Mouse (Mus musculus): ENCODE measurements around the gene Ndufs2. TPM values are rescaled to one million over a fixed set of nuclear protein-coding genes. Genes with fewer than 3 reads are reported as not detected.
"Not testable (repeated sequence)": the region's sequence is repeated elsewhere in the genome, so short reads cannot be mapped to it uniquely, and the experiment has no call there.

Gene Ndufs2
- polyA plus RNA-seq, 1 experiment, result 145 TPM

DNA sequence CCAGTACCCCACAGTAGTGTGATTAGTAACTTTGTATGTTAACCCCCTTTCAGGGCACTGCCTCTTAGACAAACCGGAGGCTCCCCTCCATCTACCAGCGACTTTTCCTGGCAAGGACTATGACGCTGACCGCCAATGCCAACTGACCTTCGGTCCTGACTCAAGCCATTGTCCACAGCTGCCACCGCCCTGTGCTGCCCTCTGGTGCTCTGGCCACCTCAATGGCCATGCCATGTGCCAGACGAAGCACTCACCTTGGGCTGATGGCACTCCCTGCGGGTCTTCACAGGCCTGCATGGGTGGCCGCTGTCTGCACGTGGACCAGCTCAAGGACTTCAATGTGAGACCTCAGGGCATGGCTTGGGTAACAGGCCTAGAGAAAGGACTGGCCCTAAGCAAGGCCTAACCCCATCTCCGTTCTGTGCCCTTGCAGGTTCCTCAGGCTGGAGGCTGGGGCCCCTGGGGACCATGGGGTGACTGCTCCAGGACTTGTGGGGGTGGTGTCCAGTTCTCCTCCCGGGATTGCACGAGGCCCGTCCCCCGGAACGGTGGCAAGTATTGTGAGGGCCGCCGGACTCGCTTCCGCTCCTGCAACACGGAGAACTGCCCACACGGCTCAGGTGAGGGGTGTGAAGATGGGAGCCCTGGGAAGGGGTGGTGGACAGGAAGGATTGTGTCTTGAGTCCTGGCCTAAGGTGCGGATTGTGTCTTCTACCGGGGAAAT lies 5.1 kb upstream of the Ndufs2 start:
- DNase-seq (ENCODE audit: low read depth), result no peak

DNA sequence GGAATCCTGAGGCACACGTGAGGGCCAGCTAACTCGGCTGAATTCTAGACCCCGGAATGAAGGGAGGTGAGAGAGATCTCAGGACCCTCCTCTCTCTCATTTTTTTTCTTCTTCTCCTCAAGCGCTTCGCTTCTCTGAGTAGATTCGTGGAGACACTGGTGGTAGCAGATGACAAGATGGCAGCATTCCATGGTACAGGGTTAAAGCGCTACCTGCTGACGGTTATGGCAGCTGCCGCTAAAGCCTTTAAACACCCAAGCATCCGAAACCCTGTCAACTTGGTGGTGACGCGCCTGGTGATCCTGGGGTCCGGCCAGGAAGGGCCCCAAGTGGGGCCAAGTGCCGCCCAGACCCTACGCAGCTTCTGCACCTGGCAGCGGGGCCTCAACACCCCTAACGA lies 1.2 kb upstream of the Ndufs2 start:
- no peak for DNase-seq (ENCODE audit: low read depth)

DNA sequence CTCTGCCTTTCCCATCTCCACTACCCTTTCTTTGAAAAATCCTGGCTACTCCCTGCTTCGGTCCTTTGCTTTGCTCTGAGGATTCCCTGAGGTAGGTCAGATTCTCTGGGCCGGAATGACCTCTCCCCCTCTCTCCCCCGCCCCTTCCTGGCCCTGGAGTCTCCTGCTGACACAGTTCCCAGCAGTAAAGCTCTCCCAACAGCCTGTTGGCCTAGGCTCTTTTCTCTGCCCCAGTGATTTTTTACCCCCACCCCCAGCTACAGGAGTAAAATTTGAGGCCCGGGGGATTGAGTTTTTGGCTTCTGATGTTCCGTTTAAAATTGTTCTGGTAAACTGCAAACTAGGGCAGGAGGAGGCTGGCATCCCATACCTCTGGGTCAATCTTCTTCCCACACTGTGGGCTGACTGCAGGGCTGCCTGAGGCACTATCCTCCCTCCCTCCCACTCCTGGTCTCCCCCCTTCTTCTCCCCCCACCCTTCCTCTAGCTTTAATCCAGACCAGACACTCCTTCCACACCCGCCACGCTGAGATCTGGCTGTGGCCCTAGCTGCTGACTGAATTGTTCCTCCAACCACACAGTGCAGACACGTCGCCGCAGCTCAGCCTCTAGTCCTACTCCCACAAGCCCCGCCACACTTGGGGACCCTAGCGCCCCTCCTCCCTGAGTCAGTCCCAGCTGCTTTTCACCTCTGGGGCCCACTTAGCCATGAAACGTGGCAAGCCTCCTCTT lies 571 bp upstream of the Ndufs2 start:
- no peak for DNase-seq (ENCODE audit: low read depth)

DNA sequence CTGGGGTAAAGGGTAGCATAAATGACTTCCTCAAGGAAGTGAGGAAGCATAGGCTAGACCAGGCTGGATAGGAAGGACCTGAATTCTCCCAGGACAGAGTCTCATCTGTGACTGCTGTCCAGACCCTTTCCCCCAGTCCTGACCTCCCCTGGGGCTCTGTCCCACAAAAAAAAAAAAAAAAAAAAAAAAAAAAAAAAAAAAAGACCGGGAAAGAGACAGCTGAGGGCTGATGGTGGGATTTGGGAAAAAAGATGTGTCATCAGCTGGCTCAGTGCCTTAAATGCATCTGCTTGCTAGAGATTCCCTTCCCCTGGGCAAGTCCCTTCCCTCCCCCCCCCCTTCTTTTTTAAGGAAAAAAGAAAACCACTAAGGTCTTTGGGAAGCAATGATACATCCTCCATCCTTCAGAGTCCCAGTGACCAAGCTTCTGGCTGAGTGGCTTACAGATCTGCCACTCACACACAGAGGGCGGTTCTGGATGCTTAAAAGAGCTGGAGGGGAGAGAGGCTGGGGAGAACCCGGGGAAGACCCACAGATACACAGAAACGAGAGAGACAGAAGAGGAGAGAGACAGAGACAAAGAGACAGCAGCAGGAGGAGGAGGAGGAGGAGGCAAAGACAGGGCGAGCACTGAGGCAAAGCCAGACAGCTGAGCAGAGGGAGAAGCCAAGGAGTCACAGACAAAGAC lies 1.1 kb downstream of the Ndufs2 start, which contains the start of gene Adamts4:
Gene Adamts4, plus strand, starts transcription at position 509 of the 688 bp plus-strand sequence.
- no peak for DNase-seq (ENCODE audit: low read depth)

DNA sequence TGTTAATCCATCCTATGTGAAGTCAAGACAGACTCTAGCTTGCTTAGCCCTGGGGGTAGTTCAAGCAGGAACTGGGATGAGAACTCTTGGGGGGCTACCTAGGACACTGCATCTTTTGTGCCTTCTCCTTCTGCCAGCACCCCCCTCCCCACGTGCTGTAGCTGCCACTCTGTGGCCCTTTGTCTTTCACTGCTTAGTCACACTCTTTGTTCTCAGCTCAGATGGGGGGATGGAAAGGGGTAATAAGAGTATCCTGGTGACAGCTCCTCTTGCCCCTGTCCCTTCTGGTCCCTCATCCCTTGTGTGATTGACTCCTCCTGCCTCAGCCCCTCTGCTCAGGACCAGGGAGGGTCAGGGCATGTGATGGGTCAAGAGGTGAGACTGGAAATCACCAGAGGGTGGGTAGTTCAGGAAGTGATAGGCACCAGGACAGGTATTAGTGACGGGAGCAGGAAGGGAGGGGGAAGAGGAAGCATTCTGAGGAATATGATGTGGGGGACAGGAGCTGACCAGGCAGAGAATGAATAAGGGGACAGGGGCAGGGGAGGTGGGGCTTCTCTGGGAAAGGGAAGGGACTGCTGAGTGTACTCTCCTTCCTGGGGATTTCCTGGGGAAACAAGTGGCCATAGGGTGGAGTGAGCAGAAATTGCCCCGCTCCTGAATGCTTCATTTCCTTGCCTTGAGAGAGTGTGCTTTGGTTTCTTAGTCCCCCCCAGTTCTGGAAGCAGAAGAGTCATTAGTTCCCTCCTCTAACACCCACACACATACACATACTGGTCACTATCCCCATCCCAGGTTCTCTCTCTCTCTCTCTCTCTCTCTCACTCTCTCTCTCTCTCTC lies 2.6 kb downstream of the Ndufs2 start:
- DNase-seq (ENCODE audit: low read depth), result no peak

DNA sequence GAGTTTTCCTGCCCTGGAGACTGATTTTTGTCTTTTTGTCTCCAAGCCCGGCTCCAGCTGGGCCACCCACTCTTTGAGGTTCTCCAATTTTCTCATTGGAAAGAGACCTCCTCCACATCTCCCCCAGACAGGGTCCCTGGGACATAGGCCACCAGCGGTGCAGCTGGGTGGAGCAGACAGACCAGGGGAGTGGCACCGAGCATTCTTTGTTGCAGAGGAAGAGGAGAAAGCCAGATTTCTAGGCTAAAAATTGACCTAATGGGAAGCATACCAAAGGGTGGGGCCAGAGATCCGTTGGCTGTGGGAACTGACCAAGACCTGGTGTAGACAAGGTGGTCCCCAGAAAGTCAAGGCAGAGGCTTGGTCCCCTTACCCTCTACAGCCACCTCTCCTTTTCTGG lies 3.3 kb downstream of the Ndufs2 start:
- DNase-seq (ENCODE audit: low read depth), result no peak

DNA sequence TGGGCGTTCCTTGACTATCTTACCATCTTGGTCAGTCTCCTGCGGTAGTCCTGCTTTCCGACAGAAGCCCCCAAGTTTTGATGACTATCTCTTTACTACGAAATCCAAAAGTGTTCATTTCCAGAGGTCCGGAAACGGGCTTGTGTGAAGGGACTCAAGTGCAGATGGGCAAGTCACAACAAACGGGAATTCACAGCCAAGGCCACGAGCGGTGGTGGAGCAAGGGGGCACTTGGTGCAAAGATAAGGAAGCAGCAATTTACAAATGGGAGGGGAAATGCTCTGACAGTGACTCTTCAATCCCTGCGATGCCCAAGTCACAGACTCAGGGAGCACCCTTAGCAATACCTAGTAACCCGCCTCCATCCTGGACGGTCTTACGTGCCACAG lies 3.7 kb downstream of the Ndufs2 start:
- DNase-seq (ENCODE audit: low read depth), result no peak

DNA sequence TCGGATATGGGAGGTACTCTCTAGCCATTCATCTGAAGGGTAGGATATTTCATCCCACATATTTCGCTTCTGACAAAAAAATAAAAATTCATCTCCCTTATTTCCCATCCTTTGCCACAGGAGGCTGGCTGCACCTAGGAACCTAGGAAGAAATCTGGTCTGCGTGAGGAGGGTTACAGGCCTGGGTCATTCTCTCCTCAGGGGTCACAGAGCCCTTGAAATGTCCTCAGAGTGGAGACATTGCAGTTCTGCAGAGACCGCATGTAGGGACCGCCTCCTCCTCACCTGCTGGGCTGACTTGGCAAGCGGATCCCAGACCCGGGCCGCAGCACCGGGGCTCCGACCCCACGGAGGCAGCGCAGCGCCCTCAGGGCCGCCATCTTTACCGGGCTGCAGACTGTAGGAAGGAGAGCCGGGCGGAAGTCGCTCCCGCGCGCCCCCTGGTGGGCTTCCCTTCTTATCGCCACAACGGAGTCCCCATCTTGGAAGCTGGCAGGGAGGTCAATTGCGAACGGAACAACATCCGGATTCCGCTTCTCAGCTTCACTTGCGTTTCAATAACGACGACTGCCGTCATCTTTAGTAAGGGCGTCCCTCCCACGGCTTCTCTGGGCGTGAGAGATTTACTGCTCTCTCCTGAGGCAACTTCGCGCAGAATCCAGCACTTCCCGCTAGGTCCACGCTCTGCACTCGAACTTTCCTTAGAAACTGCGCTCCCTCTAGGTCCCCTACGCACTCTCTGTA lies 4.3 kb downstream of the Ndufs2 start:
- peak; percentile 94 for DNase-seq (ENCODE audit: low read depth)

DNA sequence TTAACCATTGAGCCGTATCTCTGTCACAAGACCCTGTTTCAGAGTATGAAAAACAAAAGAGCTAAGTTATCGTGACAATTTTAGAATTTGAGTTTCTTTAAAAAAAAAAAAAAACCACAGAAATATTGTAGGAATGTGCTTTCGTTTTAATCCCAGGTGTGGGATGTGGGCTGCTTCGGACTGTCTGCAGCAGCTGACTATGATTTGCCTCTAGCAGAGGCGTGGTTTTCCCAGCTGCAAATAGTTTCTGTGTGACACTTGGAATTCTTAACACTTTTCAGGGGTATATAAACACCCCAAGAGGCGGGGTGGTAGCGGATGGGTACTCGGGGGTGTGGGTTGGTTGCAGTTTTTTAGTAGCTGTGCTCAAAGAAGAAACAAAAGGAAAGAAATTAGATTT lies 5.8 kb downstream of the Ndufs2 start:
- DNase-seq (ENCODE audit: low read depth), result no peak

DNA sequence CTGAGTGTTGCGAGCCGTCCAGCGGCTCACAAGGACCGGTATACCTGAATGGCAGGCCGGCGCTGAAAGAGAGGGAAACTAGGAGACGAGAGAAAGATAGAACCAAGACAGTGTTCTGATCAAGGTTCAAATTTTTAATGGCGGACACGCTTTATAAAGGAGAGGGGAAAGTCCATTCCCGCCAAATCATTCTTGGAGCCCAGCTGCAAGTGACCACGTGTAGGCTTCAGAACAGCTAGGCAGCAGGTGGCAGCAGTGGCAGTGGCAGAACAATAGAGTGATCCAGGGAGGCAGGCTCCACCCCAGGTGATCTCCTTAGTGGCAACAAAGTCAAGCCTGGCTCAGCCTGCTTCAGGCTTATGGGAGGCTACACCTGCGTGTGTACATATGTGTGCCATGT lies 9.2 kb downstream of the Ndufs2 start:
- DNase-seq (ENCODE audit: low read depth), result not testable (repeated sequence)

DNA sequence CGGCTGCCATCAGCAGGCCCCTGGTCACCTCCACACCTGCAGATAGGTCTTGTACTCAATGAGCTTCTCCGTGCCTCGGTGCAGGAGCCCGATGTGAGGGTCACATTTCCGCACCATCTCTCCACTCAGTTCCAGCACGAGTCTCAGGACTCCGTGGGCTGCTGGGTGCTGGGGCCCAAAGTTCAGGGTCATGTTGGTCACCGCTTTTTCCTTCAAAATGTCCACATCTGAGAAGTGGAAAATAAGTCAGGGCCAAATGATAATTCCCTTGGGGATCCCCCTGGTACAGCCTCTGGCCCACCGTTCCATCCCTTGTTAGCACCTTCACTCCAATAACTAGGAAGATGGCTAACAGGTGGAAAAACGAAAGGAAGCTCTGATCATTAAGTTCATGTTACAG lies 10.3 kb downstream of the Ndufs2 start:
- DNase-seq (ENCODE audit: low read depth), result no peak

DNA sequence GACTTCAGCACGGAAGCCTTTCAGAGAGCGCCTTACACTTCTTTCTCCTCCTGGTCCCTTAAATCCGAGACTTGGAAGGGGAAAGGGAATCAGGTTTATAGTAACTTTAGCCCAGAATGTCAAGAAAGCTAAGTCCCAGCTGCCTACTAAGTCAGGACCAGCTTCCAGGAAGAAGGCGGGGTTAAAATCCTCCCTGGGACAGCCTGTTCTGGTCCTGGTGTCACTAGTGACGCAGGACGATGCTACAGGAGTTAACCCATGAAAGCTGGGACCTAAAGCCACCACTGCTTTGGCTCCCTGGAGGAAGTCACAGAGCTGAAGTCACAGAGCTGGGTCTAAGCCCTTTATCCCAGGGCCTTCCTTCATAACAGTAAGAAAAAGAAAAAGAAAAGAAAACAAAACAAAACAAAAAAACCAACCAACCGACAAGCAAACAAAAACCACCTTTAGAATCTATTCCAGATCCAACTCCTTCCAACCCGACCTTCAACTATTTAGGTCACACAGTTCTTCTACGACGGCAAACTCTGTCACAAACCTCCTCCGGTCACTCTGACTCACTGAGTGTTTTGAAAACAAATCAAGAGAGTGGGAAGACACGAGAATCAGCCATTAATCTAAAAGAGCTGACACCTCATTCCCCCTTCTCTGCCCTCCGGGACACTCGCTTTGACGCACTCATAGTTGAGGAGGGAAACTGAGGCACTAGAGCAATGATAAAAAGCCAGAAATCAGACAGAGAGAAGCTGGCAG lies 11.0 kb downstream of the Ndufs2 start:
- DNase-seq (ENCODE audit: low read depth), result no peak

DNA sequence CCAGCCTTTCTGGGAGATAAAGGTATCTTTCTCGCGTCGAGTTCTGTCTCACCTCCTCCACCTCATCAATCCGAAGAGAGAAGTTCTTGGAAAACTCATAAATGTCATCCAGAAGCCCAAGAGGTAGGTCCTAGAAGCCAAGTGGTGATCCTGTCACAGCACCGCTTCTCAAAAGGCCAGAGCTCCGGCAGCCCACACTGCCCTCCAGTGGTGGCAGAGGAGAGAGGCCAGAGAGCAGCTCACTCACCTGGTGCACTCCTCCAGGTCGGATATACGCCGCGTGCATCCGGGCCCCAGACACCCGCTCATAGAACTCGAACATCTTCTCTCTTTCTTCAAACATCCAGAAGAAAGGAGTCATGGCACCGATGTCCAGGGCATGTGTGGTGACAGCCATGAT lies 12.7 kb downstream of the Ndufs2 start:
- no peak for DNase-seq (ENCODE audit: low read depth)

DNA sequence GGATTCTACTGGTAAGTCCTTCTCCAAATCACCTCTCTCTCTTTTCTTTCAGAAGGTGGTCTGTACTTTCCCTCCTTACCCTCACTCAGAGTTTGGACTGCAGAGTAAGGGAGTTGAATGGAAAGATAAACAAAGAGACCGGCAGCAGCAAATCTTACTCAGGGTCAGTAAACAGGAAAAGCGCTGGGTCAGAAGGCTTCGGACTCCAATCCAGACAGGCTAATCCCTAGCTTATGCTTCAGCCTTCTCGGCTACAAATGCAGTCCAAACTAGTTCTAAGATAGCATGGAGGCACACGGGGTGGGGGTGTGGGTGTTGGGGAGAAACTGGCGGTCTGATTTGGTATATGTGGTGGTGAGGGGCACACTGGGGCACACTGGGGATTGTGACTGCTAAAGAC lies 13.8 kb downstream of the Ndufs2 start:
- DNase-seq (ENCODE audit: low read depth), result no peak

DNA sequence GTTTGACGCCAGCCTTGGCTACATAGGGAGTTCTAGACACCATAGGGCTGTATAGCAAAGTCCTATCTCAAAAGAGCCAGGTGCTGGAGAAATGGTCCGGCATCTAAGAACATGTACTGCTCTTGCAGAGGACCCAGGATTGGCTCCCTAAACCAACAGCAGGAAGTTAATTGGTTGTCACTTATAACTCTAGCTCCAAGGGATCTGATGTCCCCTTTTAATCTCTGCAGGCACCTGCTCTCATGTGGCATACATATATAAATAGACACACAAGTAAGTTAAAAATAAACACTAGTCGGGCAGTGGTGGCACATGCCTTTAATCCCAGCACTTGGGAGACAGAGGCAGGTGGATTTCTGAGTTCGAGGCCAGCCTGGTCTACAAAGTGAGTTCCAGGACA lies 15.4 kb downstream of the Ndufs2 start:
- DNase-seq (ENCODE audit: low read depth), result no peak

DNA sequence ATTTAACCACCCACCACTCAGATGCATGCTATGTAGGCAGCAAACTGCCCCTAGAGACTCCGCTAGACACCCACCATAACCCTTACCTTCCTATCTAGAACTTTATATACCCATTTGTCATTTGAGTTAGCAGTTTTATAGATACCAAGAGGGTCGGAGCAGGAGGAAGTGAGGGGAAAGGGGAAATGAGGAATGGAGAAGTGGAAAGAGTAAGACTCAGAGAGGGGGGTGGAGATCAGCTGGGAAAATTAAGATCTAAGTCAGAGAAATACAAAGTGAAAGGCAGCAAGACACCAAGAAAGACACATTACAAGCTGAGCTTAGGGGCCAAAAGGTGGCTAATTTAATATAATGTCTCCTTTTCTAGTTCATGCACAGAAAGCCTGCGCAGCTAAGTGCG lies 16.6 kb downstream of the Ndufs2 start:
- DNase-seq (ENCODE audit: low read depth), result no peak

DNA sequence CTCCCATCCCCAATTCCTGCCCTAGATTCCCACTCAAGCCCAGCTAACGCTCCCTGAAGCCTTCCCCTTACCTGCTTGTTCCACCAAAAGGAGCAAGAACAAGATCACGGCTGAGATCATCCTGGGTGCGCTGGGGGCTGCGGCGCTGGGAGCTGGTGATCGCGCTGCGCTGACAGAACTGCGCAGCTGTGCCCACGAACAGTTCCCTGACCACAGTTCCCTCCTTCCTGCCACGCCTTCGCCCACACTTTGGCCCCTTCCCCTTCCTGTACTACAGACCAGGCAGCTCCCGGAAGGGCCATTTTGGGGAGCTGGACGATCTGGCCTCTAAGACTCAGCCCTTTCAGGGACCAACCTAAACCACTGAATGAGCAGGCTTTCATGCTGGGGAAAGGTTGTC lies 17.1 kb downstream of the Ndufs2 start, which contains the start of gene Fcer1g:
Gene Fcer1g, minus strand, starts transcription at position 240 of the 400 bp plus-strand sequence.
- DNase-seq (ENCODE audit: low read depth), result no peak

DNA sequence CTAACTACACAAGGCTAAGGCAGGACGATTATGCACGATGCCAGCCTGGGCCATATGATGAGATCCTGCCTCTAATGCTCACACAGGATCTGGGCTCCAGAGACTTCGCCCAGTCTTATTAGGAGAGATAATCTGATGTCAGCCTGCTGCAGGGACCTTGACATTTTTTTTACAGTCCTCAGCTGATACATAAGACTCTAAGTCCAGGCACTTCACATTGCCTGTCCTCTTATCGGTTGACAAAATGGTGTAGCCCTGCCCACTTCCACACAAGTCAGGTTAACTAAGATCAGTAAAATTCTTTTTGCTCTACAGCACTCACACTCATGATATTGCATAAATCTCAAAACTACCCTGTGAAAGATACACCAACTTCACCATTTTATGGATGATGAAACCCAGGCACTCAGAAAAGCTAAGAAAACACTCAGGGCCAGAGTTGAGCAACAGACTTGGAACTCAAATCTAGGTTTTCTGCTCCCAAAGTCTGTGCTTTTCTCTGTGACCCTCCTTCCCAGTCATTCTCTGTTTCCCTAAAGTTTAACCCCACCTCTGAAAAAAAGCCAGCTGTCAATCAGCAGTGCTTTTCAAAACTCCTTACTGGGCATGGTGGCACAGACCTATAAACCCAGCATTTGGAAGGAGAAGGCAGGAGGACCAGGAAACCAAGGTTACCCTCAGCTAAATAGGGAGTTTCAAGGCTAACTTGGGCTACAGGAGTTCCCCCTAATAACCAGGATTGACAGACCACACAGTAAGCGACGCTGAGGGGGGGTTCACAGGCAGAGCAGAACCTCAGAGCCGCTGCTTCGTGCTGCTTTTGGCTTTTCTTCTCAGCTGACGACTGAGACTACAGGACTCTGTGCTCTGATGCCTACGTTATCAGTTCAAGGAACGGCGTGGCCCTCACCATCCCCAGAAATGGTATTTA lies 18.1 kb downstream of the Ndufs2 start:
- no peak for DNase-seq (ENCODE audit: low read depth)

DNA sequence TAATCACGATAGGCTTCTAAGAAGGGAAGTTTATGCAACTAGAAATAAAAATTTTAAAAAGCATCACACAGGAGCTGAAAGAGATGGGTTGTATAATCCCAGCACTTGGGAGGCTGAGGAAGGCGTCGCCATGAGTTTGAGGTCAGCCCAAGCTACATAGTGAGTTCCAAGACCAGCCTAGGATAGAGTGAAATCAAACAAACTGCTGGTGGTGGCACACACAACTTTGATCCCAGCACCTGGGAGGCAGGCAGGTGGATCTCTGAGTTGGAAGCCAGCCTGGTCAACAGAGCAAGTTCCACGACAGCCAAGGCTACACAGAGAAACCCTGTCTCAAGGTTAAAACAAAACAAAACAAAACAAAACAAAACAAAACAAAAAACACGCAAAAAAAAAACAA lies 18.8 kb downstream of the Ndufs2 start:
- DNase-seq (ENCODE audit: low read depth), result no peak
